Mouse (Mus musculus): ENCODE data around the gene Ap1b1.

The Ap1b1 gene

DNA sequence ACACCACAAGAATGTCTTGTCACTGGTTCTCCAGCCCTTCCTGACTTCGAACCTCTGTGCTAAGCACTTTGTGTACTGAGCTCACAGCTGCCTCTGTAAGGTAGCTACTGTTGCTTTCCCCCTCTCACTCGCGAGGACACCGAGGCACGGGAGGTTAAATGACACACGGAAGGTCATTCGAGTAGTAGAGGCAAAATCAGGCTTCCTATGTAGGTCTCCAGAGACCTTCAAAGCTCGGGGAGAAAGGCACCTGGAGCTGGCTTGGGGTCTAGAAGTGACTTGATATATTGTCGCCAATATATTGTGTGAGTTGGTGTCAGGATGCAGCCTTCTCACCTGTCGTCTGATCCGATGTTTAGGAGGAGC lies 846 bp downstream of the Ap1b1 start:
- no peak for DNase-seq

DNA sequence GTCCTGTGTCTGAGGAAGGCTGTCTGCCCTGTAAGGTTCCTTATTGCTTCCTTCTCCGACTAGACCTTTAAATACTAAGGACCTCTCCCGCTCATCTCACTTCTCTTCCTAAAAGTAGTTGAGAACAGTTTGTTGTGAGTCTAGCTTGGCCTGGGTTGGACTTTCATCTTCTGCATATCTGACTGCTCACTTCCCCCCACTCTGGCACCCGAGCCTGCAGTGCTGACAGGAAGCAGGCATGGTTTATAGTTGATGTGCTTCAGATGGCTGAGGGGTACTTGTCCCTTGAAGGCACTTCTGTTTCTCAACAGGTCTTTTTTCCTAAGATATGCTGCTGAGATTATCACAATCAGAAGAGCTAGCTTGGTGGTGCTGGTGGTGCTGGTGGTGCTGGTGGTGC lies 2.6 kb downstream of the Ap1b1 start:
- DNase-seq: peak; percentile 41

DNA sequence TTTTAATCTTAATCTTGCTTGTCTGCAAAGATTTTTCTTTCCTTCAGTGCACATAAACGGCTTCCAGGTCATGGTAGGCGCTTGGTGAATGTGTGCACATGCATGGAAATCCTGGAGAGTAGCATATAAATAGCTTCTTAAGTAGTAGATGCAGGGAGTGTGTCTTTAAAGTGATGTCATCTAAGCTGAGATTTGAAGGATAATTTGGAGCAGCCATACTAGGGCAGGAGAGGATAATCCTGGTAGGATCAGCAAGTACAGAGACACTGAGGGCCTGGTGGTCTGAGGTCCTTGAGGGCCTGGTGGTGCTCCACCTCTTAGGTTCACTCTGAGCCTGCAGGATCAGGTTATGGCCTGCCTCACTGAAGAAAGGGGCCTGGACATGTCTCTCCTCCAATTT lies 5.8 kb downstream of the Ap1b1 start:
- DNase-seq: no peak

DNA sequence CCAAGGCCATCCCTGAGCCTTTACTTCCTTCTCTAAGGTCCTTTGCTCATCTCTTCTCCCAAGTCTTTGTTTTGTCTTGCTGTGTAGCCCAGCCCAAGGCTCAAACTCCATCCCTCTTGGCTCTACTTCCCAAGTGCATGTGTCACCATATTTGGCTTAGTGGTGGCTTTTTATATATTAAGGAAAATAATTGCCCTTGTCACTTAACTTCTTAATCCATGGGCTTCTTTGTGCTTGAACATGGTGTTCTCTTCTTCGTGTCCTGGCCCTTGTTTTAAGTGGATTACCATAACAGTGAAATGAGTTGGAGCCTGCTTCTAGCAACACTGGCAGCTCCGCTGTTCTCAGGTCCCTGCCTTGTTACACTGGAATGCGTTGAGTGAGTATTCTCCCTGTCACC lies 9.1 kb downstream of the Ap1b1 start:
- no peak for DNase-seq

DNA sequence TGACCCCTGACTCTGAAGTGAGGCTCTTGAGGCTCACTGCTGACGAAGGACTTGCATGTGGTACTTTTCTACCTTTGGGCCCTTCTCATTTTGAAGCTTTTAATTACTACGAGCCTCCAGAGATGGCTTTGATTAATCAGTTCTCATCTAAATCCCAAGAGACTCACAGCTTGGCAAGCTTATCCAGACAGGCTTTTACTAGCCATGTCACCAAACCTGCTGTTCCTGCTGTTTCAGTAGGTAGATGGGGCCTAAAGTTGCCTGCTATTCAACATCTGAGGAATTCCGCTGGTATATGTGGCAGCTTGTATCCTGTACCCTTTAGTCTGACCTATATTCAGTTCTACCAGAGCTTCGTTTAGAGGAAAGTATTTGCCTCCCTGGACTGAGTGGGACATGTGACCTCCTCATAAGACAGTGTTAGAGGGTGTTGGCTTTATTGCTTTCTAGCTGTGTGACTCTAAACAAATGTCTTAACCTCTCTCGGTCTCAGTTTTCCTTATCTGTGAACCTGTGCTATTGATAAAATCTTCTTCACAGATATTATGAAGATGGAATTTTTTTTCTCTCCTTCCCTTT lies 10.1 kb downstream of the Ap1b1 start:
- DNase-seq: no peak

DNA sequence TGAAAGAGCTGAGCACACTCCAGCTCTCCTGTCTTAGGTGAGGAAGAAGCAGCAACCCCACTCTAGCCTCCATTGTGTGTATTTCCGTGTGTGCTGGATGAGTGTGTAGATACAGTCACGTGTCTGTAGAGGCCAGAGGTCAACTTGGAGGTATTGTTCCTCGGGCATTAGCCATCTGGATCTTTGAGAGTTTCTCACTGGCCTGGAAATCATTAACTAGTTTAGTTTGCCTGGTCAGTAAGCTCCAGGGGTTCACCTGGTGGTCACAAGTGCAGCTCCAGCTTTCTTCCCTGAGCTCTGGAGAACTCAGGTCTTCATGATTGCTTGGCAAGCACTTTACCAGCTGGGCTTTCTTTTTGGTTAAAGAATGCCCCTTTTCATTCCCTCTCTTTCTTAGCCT lies 11.7 kb downstream of the Ap1b1 start:
- peak; percentile 83 for DNase-seq

DNA sequence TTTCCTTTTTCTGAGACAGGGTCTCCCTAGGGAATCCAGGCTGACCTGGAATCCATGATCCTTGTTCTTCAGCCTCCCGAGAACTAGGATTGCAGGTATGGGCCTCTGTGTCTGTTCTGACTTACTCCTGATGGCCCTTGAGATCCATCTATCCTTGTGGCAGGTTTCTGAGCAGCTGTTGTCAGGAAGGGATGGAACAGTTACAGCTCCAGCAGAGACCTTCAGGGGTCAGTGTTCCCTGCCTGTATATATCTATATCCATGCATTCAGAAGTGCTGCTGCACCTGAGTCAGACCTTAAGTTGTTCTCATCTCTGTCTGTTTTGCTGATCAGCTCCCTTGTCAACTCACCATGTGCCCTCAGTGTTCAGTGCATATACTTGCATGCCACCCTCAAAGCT lies 12.1 kb downstream of the Ap1b1 start:
- DNase-seq: no peak

DNA sequence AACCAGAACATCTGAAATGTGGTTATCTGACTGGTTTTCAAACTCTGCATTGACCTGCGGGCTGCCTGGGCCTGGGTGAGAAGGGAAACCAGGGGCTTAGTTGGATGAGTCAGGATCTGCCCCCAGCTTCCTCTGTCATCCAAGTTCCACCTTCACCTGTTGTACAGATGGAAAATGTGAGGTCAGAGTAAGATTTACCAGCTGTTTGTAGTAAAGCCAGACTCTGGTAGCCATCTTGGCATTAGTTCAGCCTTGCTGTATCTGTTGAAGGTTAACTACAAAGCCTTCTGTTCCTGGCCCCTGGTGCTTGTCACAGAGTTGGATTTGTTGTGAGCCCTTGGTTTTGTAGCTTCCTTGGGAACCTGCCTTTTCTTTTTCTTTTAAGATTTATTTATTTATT lies 13.6 kb downstream of the Ap1b1 start:
- no peak for DNase-seq

DNA sequence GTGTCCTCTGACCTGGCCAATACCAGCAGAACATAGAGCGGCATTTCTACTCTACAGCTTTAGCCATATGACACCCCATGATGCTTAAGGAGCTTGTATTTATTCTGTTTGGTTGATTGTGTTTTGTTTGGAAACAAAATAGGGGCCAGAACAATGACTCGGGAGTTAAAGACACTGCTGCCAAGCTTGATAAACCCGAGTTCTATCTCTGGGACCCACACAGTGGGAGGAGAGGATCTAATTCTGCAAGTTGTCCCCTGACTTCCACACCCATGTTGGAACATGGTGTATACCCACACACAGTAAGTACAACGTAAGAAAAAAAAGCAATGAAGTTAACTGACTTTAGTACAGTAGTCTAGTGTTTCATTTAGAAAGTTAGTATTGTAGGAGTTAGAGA lies 16.2 kb downstream of the Ap1b1 start:
- no peak for DNase-seq

DNA sequence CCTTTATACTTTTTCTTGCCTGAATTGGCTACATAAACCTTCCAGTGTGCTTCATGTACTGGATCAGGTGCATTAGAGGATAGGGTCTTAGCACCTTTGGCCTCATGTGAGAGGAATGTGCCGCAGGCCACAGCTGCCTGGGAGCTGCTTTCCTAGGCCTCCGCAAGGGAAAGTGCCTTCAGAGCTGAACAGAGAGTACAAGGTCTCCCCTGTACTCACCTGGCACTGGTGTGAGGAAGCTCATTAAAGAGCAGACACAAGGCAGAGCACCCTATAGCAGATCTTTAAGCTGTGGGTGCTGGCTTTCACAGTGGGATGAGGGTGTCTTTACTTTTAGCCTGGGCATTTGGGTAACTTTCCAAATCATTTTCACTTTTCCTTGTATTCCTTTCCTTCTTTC lies 18.9 kb downstream of the Ap1b1 start:
- no peak for DNase-seq

DNA sequence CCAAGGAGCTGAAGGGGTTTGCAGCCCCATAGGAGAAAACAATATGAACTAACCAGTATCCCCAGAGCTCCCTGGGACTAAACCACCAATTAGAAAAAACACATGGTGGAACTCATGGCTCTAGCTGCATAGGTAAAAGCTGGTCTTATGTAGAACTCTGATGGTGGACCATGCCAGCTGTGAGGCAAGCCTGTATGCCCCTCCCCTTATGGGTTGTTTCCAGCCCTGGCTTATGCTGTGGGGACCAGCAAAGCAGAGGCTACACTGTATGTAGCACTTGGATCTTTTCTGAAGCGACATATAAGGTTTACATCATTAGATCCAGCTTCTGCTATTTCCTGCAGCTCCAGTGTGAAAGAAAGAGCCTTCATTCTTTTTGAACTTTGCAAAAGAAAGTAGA lies 20.6 kb downstream of the Ap1b1 start:
- no peak for DNase-seq

DNA sequence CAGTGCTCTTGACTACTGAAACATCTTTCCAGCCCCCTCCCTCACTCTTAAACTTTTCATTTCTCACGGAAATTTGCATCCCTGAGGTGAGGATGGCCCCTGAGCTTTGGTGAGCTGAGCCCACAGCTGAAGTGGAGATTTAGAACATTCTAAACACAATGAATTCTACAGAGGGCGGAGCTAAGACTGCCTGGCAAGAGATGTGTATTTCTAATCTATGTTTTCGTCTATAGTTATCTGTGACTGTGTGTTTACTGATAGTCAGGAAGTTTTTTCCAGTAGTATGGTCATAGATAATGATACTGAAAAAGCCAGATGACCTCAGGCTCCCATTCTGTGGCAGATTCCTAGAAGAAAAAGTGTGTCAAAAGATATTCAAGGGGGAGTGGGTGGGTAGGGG lies 22.2 kb downstream of the Ap1b1 start:
- DNase-seq: no peak

DNA sequence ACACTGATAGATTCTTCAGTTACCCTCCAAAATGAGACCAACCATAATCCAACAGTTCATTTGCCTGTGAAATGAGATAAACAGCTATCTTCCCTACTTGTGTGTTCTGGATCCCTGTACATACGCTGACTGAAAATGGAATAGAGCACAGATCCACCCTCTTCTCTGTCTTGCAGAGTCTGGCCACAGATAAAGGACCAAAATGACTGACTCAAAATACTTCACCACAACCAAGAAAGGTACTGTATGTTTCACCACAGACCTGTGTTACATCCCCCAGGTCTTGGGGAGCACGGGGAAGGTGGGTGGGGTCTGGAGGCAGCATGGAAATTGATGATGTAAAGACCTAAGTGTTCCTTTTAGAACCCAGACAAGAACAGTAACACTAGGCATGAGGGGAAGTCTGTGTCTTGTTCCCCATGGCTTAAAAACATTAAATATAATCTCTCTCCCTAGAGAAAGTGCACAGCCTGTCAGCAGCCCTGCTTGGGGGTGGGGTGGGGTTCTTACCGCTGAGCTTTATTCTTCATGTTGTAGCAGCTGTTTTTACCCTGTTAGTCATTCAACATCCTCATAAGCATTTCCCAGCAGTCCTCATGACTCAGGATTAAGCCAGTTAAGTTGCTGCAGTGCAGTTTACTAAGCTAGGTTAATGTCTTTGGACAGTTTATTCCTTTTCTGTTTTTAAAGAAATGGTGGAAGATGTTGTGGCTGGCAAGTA lies 22.9 kb downstream of the Ap1b1 start:
- DNase-seq: no peak

DNA sequence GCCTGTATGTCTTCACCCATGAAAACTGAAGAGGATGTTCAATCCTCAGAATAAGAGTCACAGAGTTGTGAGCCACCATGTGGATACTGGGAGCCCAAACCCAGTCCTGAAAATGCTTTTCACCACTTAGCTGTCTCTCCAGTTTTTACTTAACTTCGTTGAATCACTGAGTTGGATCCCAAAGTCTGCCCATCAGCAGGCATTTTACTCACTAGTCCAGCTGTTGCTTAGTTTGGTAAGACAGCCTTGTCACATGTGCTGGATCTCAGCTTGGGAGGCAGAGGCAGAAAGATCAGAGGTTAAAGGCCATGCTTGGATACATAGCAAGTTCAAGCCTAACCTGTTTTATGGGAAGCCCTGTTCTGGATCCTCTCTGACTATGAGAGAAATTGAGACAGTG lies 23.6 kb downstream of the Ap1b1 start:
- DNase-seq: no peak

DNA sequence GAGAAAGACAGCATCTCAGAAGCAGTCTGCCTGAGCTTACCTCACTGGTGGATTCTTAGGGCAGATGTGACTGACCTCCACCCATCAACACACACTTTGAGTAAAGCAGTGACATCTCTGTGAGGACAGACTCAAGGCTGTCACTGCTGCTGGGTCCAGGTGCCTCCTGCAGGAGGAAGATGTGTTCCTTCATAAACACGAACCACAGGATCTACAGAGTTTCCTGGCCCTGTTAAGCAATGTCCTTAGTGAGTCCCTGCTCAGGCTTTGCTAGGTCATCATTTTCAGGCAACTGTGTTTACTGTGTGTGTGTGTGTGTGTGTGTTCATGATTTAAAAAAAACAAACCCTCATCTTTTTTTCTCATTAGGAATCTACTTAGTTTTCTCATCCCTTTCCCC lies 24.9 kb downstream of the Ap1b1 start:
- DNase-seq: no peak

DNA sequence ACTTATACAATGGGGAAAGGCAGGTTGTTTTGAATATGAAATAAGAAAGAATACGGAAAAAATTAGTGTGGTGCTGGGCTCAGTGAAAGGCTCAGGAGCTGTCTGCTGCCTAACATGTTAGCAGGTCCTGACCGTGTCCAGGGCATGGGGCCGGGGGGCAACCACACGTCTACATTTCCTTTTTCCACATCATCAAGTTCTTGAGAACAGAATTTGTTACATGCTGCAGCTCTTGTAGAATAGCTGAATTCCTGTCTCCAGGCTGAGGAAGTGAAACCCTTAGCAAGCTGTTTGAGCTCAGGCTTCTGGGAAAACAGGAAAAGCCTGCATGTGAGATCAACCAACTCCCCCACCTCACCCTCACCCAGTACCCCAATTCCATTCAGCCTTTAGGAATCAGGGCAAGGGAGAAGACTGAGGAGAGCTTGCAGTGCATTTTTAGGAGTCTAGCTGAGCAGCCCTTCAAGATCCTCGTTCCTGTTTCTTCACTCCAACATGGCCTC lies 25.6 kb downstream of the Ap1b1 start:
- DNase-seq: no peak

DNA sequence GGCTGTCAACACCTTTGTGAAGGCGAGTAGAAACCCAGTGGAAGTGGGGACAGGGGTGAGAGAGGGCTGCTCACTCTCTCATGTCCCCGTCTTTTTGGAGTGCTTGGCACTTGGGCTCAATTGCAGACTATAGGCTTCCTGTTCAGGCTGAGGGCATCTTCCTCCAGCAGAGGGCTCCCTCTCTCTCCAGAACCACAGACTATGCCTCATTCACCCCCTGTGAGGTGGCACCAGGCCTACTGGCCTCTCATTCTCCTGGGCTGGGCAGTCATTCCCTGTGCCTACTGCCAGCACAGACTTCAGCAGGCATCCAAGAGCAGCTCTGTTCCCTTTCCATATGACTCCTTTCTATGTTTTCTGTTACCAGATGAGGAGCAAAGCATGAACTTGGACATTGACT lies 29.1 kb downstream of the Ap1b1 start:
- peak; percentile 68 for DNase-seq

DNA sequence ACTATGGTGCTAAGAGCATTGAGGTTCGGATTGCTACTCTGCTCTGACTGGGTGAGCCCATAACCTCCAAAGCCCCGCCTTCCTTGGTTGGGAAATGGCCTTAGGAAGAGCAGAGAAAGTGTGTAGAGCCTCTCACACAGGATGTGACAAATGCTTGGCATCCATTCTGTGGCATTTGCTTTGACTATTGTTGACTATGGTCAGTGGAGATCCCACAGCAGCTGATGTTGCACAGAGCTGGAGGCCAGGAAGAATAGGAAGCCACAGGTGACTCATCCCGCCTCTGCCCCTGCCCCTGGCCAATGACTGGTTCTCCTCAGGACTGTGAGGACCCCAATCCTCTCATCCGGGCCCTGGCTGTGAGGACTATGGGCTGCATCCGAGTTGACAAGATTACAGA lies 29.7 kb downstream of the Ap1b1 start:
- no peak for DNase-seq

DNA sequence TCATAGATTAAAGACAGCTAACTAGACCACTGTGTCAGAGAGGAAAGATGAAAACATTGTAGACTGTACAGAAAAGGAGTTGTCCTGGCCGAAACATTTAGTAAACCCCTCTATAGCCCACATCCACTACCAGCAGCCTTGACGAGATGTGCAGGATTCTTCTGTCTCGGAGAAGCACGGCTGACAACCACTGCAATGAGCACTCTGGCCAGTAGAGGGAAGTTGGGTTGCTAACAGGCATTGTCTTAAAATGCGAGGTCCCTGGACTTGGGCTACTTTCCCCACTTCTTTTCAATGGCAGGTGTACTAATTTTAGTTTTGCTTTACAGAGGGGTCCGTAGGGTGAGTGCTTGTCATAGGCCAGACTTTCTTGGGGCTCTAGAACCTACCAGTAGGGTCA lies 30.9 kb downstream of the Ap1b1 start:
- no peak for DNase-seq

DNA sequence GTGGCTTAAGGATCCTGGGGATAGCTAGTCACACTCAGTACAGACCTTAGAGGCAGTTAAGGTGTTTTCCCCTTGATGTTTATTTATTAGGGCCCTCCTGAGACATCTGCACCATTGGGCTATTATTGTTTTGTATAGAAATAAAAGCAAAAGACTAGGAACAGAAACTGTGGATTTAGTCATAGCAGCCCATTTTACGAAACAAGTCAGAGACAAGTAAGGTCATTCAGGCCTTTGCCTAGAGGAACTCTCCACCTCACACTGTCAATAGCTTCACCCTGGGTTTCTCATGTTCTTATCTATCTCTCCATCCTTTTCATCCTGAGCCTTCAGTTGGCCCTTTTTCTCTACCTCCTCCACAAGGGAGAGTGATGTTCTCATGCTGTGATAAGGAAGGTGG lies 38.5 kb downstream of the Ap1b1 start:
- DNase-seq: no peak

DNA sequence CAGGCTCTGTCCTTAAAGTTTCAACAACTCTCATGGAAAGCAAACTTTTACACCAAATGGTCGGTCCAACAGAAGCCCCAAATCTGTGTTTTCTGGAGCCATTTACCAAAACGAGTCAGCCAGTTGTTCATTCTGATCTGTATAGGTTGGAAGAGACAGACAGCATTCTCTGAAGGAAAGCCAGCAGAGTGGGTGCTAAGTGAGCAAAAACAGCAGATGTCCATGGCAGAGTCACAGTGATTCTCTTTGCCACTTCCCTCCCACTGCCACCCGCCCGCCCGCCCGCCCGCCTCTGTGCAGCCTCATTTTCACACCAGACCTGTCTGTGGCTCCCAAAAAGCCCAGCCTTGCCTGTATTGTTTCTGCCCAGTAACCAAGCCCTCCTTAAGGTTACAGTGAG lies 41.6 kb downstream of the Ap1b1 start:
- DNase-seq: no peak

DNA sequence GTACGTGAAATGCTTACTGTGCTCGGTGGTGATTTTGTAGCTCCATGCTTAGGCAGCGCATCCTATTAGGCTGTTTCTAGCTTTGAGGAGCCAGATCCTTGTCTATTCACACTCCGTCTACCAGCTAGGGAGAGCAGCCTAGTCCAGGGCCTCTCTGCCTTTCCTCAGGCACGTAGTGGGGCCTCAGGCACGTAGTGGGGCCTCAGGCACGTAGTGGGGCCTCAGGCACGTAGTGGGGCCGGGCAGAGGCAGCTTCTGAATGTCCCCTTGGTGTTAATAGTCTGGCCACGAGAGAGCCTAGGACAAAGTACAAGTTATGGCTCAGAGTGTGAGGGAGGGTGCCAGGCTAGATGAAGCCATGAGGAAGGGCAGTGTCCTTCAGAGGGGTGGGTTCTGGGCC lies 46.1 kb downstream of the Ap1b1 start:
- DNase-seq: no peak

DNA sequence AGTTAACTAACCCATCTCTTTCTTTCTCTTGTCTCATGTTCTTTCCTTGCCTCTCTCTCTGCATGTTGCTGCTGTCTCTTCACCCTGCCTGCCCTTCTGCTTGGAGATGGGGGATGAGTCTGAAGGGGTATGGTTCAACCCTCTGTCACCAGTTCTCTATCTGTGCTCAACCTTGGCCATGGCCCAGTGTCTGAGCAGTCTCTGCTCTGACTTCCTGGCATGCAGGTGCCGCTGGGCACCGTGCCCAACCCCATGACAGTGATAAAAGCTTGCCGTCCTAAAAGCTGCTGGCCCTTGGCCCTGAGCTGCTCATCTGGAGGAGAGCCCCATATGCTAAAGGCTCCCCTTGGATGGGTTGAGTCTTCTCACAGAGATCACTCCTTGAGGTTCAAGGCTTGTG lies 46.5 kb downstream of the Ap1b1 start:
- peak; percentile 56 for DNase-seq

DNA sequence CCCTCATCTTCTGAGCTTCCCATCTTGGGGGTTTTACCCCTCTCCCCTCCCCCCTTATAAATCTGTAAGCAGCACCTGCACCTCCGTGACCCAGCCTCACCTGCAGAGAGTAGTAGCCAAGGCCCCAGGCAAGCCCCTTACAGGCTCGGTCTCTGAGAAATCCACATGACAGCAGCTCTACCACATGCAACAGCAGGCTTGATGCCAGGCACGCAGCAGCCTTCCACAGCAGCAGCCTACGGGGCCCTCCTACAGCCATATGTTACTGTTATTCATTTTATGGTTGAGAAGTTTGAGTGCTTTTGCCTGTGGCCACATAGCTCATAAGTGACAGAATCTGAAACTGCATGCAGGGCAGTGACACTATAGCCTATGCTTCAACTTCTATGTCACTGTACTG lies 48.8 kb downstream of the Ap1b1 start:
- no peak for DNase-seq

Measured in kidney, postnatal 14 days (tissue).